Mouse (Mus musculus) liver, embryonic 15.5 days (tissue): Measurements from ENCODE around the gene Upf2. TPM values are rescaled to one million over a fixed set of nuclear protein-coding genes. Genes with fewer than 3 reads are reported as not detected.

ENCODE experiments used
- ATAC-seq: fragments of 200-750 bp; cut with Nextera tagmentation; 2 replicates; pipeline ENCODE4 v1.8.0; 2017; ENCODE audit warnings: moderate number of reproducible peaks, mild to moderate bottlenecking, moderate library complexity; ENCODE audit not compliant: insufficient read depth
- H3K27ac ChIP-seq: fragments of 300-500 bp; sonication (generic); replicated peaks from 2 replicates; pipeline ENCODE4 v1.5.1; 2015; ENCODE audit warnings: mild to moderate bottlenecking, inconsistent platforms
- H3K27me3 ChIP-seq: fragments of 300-500 bp; sonication (generic); 2 replicates; pipeline ENCODE4 v1.6.1; 2015; ENCODE audit warnings: mild to moderate bottlenecking, inconsistent platforms
- H3K36me3 ChIP-seq: fragments of 300-500 bp; sonication (generic); replicated peaks from 2 replicates; pipeline ENCODE4 v1.6.1; 2015; ENCODE audit warnings: moderate library complexity, mild to moderate bottlenecking, inconsistent platforms
- H3K4me1 ChIP-seq: fragments of 300-500 bp; sonication (generic); replicated peaks from 2 replicates; pipeline ENCODE4 v1.6.1; 2015; ENCODE audit warnings: inconsistent platforms
- H3K4me2 ChIP-seq: fragments of 300-500 bp; sonication (generic); 2 replicates; pipeline ENCODE4 v1.6.1; 2015; ENCODE audit warnings: moderate library complexity, mild to moderate bottlenecking, inconsistent platforms
- H3K4me3 ChIP-seq: fragments of 300-500 bp; sonication (generic); replicated peaks from 2 replicates; pipeline ENCODE4 v1.5.1; 2015; ENCODE audit warnings: mild to moderate bottlenecking, inconsistent platforms
- H3K9ac ChIP-seq: fragments of 300-500 bp; sonication (generic); 2 replicates; pipeline ENCODE4 v1.6.1; 2015; ENCODE audit warnings: moderate library complexity, mild to moderate bottlenecking, inconsistent platforms
- H3K9me3 ChIP-seq: fragments of 300-500 bp; sonication (generic); replicated peaks from 2 replicates; pipeline ENCODE4 v1.6.1; 2016; ENCODE audit warnings: inconsistent platforms
- WGBS: fragments of 180-500 bp; shearing (Covaris S2); methylation state at CpG from one replicate; pipeline ENCODE4 v1.1.7; 2015; ENCODE audit warnings: mixed read lengths; ENCODE audit not compliant: insufficient replicate concordance; 5-methylcytosine and 5-hydroxymethylcytosine counted together
- polyA plus RNA-seq: library from polyadenylated mRNA; unstranded; fragments of >200 nt; fragmentation: Nextera tagmentation; extraction: Ambion mirVana; gene quantifications from 2 replicates; pipeline ENCODE4 v1.2.1, GENCODE M21; 2015

Upf2 gene
- polyA plus RNA-seq, 1 experiment from 2014 or later = 3.7 TPM

DNA sequence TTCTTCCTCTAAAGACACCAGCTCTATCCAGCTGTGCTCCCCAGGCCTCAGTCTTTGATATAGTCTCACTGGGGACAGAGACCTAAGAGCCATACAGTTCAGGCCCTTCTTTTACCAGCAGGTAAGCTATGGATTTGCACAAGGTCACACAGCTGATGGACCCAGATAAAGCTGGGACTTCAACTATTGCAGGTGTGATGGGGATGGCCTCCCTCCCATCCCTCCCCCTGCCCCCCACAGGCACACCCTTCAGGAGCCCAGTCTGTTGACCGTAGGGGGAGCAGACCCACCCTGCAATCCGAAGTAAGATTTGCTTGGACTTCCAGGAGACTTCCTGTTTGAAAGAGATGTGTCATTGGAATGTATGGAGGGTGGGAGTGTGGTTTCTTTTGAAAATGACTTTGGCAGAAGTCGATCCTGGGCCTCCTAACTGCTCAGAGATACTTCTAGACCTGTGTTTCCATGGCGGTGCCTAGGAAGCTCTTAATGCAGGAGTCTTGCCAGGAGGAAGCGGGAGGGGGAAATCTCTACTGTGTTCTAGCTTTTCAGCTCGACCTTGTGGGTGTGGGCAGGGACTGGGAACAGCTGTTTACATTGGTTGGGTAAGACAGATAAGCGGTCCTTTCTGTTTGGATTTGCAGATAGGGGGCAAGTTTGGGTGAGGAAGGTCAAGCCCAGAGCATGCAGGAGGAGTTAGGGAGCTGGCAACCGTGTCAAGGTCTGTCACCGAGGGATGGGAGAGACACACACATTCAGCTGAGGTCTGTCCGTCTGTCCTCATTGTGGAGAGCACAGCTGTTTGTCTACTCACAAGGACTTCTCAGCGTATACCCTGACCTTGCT is 120.5 kb downstream of the Upf2 start:
- no peaks in the 10 kb centered on the region for H3K9me3 ChIP-seq
- H3K4me3 ChIP-seq = no peak overlapping the region
- H3K36me3 ChIP-seq = no peaks in the 10 kb centered on the region
- H3K4me1 ChIP-seq = peaks cover 26% of the 10 kb centered on the region
- no peak overlapping the region for H3K4me2 ChIP-seq
- H3K27me3 ChIP-seq = 0 out of 2 replicates have a peak, but pooled peaks cover 4% of the 10 kb centered on the region
- 23% methylated on average over 11 of the region's 11 CpGs for WGBS
- 0 out of 2 replicates have a peak overlapping the region, but pooled peaks have one; percentile 38 for H3K27ac ChIP-seq
- ATAC-seq = peak; percentile 81
- H3K9ac ChIP-seq = no peak overlapping the region

GRCm38 (mm10) chr2:6072685-6073260 is 121.5 kb downstream of the Upf2 start:
- no peaks in the 10 kb centered on the region for H3K36me3 ChIP-seq
- WGBS = 65% methylated on average over 7 of the region's 7 CpGs
- H3K9me3 ChIP-seq = no peaks in the 10 kb centered on the region
- H3K4me1 ChIP-seq = peaks cover 26% of the 10 kb centered on the region
- H3K27me3 ChIP-seq = 0 out of 2 replicates have a peak, but pooled peaks cover 4% of the 10 kb centered on the region
- no peak overlapping the region for H3K4me3 ChIP-seq
- no peak overlapping the region for H3K27ac ChIP-seq
- no peak overlapping the region for H3K9ac ChIP-seq
- no peak for ATAC-seq
- no peak overlapping the region for H3K4me2 ChIP-seq

DNA sequence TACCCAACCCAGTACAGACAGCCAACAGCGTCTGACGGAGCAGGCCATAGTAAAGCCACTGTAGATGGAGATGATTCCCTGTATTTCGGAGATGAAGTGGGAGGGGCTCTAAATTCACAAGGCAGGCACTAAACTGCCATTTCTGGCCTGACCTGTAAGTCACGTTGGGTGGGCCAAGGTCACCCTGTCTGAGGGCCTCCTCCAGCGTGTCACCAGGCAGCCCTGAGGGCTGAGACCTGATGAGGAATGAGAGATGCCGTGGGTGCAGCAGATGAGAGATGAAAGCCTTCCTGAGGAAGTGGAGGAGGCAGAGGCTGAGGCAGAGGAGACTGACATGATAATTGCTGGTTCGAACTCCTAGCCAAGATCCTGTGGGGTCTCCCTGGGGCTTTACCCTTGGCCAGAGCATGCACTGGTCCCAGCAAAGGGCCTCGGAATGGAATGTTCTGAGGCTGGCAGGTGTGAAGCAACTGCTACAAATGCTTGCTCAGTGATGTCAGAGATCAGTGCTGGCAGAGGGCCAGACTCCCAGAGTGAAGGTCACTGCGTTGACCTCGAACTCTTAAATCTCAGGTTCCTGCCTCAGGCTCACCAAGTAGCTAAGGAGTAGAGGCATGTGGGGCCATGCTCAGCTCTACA is 123.7 kb downstream of the Upf2 start:
- Histone ChIP-seq H3K9me3 (no peaks in the 10 kb centered on the region), H3K4me2 (no peak overlapping the region), H3K4me1 (peaks cover 26% of the 10 kb centered on the region), H3K27ac (no peak overlapping the region), H3K9ac (no peak overlapping the region), H3K4me3 (no peak overlapping the region), H3K27me3 (0 out of 2 replicates have a peak, but pooled peaks cover 4% of the 10 kb centered on the region), H3K36me3 (no peaks in the 10 kb centered on the region)
- no peak; the same call in 1 of the 2 replicates for ATAC-seq
- WGBS = 56% methylated on average over 10 of the region's 10 CpGs

DNA sequence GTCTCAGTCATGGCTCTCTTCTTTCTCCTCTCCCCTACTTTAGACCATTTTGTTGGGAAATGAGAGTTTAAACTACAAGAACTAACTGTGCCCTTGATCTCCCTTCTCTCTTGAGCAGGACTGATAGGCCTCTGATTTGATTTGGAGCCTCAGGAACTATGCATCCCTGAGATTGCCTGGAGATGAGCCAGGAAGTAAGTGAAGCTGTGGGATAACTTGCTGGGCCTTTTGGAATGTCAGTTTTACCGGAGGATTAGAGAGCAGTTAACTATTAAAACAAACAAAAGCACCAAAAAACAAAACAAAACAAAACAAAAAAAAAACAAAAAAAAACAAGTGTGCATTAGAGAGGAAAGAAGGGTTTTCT is 124.2 kb downstream of the Upf2 start:
- no peaks in the 10 kb centered on the region for H3K9me3 ChIP-seq
- ATAC-seq = no peak
- no peak overlapping the region for H3K4me3 ChIP-seq
- no peak overlapping the region for H3K9ac ChIP-seq
- no peak overlapping the region for H3K27ac ChIP-seq
- H3K36me3 ChIP-seq = no peaks in the 10 kb centered on the region
- H3K4me1 ChIP-seq = peaks cover 26% of the 10 kb centered on the region
- H3K4me2 ChIP-seq = no peak overlapping the region
- H3K27me3 ChIP-seq = 0 out of 2 replicates have a peak, but pooled peaks cover 4% of the 10 kb centered on the region
- 46% methylated on average over 1 of the region's 1 CpGs for WGBS

DNA sequence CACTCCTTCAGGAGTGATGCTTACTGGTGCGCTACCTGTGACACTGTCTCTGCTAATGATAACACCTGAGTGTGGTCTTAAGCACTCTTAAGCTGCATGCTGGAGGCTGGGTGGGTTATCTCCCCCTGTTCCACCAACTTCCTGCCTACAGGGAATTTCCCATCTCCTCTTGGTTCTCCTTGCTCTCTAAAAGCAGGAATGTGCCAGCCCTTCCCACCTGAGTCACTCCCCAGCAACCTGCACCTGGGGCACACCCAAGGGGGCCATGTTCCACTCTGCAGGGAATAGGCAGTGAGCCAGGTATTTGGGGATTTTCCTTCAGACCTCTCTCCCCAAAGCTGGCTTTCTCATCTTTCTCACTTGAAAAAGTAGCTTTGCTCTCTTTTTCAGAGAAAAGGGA is 128.8 kb downstream of the Upf2 start:
- H3K9ac ChIP-seq = no peak overlapping the region

DNA sequence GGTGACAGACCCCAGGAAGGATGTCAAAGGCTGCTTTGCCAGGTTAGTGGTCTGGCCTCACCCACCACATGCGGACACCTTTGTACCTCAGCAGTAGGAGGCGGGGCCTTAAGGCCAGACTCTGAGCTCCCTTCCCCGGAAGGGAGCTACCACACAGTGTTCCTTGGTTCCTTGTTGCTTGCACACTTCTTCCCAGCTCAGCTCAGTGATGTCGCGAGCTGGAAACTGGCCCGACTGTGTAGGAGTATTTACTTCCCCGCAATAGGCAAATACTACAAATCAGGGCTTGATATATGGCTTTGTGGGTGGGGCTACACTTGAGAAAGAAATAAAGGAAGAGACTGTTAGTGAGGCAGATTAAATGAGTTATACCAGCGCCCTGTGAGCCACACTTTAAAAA is 129.8 kb downstream of the Upf2 start:
- no peak for ATAC-seq
- Histone ChIP-seq H3K4me1 (no peaks in the 10 kb centered on the region), H3K27me3 (no peaks in the 10 kb centered on the region), H3K9me3 (no peaks in the 10 kb centered on the region), H3K27ac (no peak overlapping the region), H3K9ac (no peak overlapping the region), H3K4me3 (no peak overlapping the region), H3K4me2 (no peak overlapping the region), H3K36me3 (no peaks in the 10 kb centered on the region)
- 34% methylated on average over 8 of the region's 8 CpGs for WGBS

More for the DNA sequence above, 128.8 kb downstream of the Upf2 start:
- H3K27me3 ChIP-seq = no peaks in the 10 kb centered on the region
- no peaks in the 10 kb centered on the region for H3K36me3 ChIP-seq
- no peaks in the 10 kb centered on the region for H3K9me3 ChIP-seq
- H3K4me3 ChIP-seq = no peak overlapping the region
- no peak for ATAC-seq
- H3K27ac ChIP-seq = no peak overlapping the region
- WGBS = 51% methylated on average over 1 of the region's 1 CpGs
- no peak overlapping the region for H3K4me2 ChIP-seq
- no peaks in the 10 kb centered on the region for H3K4me1 ChIP-seq

GRCm38 (mm10) chr2:6082615-6083014 is 131.3 kb downstream of the Upf2 start:
- Histone ChIP-seq H3K9me3 (no peaks in the 10 kb centered on the region), H3K4me2 (no peak overlapping the region), H3K27me3 (no peaks in the 10 kb centered on the region), H3K9ac (no peak overlapping the region), H3K27ac (no peak overlapping the region), H3K4me3 (no peak overlapping the region), H3K4me1 (no peaks in the 10 kb centered on the region), H3K36me3 (no peaks in the 10 kb centered on the region)
- ATAC-seq = no peak
- 57% methylated on average over 6 of the region's 6 CpGs for WGBS

DNA sequence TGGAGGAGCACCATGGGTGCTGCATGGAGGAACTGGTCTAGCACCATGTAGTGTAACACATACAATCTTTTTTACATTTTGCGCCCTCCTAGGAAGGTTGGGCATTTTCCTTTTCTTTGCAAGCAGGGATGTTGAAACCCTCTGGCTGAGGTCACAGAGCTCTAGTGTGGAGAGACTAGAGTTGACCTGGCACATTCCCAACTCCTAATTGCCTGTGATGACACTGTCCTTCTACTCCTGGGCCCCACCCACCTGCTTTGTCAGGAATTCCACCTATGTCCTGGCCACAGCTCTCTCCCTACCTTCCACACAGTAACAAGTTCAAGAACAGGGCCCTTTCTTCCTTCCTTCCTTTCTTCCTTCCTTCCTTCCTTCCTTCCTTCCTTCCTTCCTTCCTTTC is 132.4 kb downstream of the Upf2 start:
- H3K27me3 ChIP-seq = no peaks in the 10 kb centered on the region
- no peak overlapping the region for H3K27ac ChIP-seq
- no peak overlapping the region for H3K4me2 ChIP-seq
- no peaks in the 10 kb centered on the region for H3K36me3 ChIP-seq
- H3K4me3 ChIP-seq = no peak overlapping the region
- no peak; the same call in 1 of the 2 replicates for ATAC-seq
- no peak overlapping the region for H3K9ac ChIP-seq
- H3K4me1 ChIP-seq = no peaks in the 10 kb centered on the region
- no peaks in the 10 kb centered on the region for H3K9me3 ChIP-seq
- WGBS = 74% methylated on average over 1 of the region's 1 CpGs

- no peak overlapping the region for H3K4me3 ChIP-seq
- no peak for ATAC-seq
- WGBS = 57% methylated on average over 19 of the region's 19 CpGs
- no peaks in the 10 kb centered on the region for H3K4me1 ChIP-seq
- H3K36me3 ChIP-seq = no peaks in the 10 kb centered on the region
- no peak overlapping the region for H3K27ac ChIP-seq
- no peak overlapping the region for H3K4me2 ChIP-seq
- no peaks in the 10 kb centered on the region for H3K9me3 ChIP-seq
- no peaks in the 10 kb centered on the region for H3K27me3 ChIP-seq
- H3K9ac ChIP-seq = no peak overlapping the region
These were observed 134.6 kb downstream of the Upf2 start for GRCm38 (mm10) chr2:6085622-6086530.

GRCm38 (mm10) chr2:6087151-6087550 is 135.9 kb downstream of the Upf2 start:
- ATAC-seq = no peak
- no peak overlapping the region for H3K4me3 ChIP-seq
- H3K4me1 ChIP-seq = no peaks in the 10 kb centered on the region
- H3K36me3 ChIP-seq = no peaks in the 10 kb centered on the region
- no peaks in the 10 kb centered on the region for H3K27me3 ChIP-seq
- H3K4me2 ChIP-seq = no peak overlapping the region
- WGBS = 64% methylated on average over 5 of the region's 5 CpGs
- H3K27ac ChIP-seq = no peak overlapping the region
- no peaks in the 10 kb centered on the region for H3K9me3 ChIP-seq
- H3K9ac ChIP-seq = no peak overlapping the region
